Mouse (Mus musculus): Measurements from ENCODE around the gene Abracl. TPM values are rescaled to one million over a fixed set of nuclear protein-coding genes. Genes with fewer than 3 reads are reported as not detected.

Abracl gene
- 233 and 268 TPM in 2 replicates for total RNA-seq (2017)

DNA sequence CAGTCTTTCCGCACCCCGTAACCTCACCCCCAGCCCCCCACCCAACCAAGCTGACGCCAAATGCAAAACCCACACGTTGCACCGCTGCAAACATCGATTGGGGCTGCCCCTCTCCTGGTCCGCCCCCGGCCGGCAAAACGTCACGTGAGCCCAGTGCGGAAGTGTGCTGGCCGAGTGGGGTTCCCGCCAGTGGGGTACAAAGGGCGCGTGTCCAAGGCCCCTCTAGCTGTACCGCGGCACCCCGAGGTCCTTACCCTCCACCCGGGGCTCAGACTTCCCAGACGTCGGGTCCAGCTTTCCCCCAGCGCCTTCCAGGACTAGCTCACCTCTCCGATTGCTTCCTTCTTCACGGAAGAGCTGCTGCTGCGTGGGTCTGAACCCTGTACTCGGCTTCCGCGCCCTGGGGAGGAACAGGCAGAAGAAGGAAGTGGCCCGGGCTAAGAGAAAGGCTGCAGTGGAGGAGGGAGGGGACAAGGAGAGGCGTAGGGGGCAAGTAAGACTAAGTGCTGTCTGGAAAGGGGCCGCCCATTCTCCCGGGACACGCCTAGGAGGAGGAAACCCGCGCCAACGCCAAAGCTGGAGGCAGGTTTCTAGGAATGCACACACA is at the start of gene Abracl:
Gene Abracl, minus strand, starts transcription at position 548 of the 607 bp plus-strand sequence.
- peak; percentile 96 to 97 for ATAC-seq (replicated peaks in 1 of 2; ENCODE audit: insufficient read depth in 1 of 2, low FRiP score in 2 of 2, low TSS enrichment in 1 of 2, low read depth in 1 of 2, poor library complexity in 2 of 2, severe bottlenecking in 2 of 2)

DNA sequence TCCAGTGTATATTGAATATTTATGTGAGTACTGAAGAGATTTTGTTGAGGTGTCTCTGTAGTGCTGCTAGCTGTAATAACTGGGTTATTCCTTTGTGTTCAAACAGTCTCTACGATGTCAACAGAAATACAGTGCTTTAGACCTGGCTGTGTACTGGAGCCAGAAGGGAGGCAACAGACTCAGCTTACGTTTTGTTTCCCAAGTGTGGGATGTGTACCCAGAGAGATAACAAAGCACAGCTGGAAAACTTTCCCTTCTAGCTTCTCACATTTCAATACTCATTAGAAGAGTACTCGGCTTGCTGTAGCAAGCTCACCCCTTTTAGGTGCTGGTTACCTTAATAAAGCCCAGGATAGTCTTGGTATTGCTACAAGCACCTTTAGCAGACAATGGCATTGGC is 49.8 kb upstream of the Abracl start:
- no peak for ATAC-seq (replicated peaks in 1 of 2; ENCODE audit: insufficient read depth in 1 of 2, low FRiP score in 2 of 2, low TSS enrichment in 1 of 2, low read depth in 1 of 2, poor library complexity in 2 of 2, severe bottlenecking in 2 of 2)

DNA sequence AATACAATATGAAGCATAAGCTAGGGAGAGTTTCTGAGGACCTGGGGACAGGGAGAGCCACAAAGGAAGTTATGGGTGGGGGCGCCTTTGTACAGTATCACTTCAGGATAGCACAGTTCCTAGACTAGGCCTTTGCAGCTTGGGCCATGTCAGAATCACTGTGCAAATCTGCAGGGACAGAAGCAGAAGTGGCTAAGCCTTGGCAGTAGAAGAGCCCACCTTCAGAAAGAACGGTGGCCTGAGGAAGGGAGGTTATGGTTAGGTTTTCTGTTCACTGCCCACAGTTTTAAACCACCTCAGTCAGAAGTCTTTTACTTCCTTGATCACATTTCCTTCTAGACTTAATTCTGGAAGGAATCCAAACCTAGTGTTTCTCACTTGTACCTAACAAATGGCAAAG is 47.5 kb upstream of the Abracl start:
- ATAC-seq (replicated peaks in 1 of 2; ENCODE audit: insufficient read depth in 1 of 2, low FRiP score in 2 of 2, low TSS enrichment in 1 of 2, low read depth in 1 of 2, poor library complexity in 2 of 2, severe bottlenecking in 2 of 2), result peak; percentile 94 to 95

DNA sequence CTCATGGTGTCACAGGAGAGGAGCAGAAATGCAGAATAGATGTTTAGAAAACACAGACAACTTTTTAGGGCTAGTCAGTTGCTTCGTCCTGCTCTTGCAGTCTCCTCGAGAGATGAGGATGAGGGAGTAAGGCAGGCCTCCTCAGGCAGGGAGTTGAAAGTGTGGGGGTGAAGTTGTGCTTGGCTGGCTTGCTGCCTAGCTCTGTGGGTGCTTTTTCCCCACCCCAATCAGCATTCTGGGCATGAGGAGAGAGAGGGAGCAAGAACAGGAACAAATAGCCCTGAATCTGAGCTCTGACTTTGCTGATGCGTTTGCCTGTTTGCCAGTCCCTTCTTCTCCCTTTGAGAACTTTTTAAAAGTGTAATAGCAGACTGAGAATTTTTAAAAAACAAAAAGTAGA is 47.1 kb upstream of the Abracl start:
- ATAC-seq (replicated peaks in 1 of 2; ENCODE audit: insufficient read depth in 1 of 2, low FRiP score in 2 of 2, low TSS enrichment in 1 of 2, low read depth in 1 of 2, poor library complexity in 2 of 2, severe bottlenecking in 2 of 2), result peak; percentile 30 to 37; a peak in 3 of 4 replicates

DNA sequence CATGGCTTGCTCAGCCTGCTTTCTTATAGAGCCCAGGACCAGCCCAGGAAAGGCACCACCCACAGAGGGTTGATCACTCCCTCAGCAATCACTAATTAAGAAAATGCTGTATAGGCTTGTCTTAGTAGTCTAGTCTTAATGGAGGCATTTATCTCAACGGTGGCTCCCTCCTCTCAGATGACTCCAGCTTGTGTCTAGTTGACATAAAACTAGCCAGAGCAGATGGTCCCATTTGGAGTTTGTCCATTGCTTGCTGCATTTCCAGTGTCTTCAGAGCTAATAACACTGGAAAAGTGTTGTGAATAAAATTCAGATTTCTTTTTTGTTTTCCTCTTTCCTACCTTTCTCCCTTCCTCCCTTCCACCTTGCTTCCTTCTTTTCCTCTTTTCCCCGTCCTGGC is 46.5 kb upstream of the Abracl start:
- ATAC-seq (replicated peaks in 1 of 2; ENCODE audit: insufficient read depth in 1 of 2, low FRiP score in 2 of 2, low TSS enrichment in 1 of 2, low read depth in 1 of 2, poor library complexity in 2 of 2, severe bottlenecking in 2 of 2), result no peak

DNA sequence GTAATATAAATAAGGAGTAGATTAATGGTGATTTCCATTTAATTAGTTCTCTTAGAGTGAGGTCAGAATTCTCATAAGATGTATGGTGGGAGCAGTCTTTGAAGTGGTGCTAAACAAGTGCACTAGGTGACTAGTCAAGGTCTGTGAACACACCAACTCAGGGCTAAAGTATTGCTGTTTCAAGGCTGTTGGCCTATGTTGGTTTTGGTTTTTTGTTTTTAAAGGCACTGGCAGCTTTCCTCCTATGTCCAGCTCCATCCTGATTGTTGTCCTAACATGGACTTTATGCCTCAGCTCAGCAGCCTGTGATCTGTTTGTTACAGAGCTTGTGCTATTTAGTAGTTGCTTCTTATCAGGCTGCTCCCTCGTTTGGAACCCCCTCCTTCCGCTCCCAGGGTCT is 45.8 kb upstream of the Abracl start:
- no peak for ATAC-seq (replicated peaks in 1 of 2; ENCODE audit: insufficient read depth in 1 of 2, low FRiP score in 2 of 2, low TSS enrichment in 1 of 2, low read depth in 1 of 2, poor library complexity in 2 of 2, severe bottlenecking in 2 of 2)

DNA sequence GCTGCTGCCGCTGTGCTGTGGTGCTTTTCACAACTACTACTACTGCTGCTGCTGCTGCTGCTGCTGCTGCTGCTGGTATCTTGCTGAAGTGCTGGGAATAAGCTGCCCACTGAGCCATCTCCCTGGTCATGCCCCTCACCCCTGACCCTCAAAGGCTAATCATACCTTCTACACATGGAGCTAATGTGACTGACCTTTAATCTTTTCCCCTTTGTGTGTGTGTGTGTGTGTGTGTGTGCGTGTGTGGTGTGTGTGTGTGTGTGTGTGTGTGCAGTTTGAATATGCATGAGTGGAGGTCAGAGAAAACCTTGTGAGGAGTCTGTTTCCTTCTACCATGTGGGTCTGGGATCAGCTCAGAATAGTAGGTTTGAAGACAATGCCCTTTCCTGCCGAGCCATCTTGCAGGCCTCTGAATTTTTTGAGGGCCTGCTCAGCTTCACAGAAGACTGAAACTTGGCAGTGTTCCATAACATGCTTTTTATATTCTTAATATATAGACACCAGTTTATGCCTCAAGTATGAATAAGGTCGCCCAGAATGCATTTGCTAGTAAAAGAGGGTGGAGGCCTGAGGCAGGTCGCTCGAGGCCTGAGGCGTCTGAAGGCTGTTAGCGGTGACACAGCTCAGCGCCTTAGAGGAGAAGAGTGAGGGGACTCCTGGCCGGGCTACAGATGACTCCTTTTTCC is 44.8 kb upstream of the Abracl start:
- no peak for ATAC-seq (replicated peaks in 1 of 2; ENCODE audit: insufficient read depth in 1 of 2, low FRiP score in 2 of 2, low TSS enrichment in 1 of 2, low read depth in 1 of 2, poor library complexity in 2 of 2, severe bottlenecking in 2 of 2)

DNA sequence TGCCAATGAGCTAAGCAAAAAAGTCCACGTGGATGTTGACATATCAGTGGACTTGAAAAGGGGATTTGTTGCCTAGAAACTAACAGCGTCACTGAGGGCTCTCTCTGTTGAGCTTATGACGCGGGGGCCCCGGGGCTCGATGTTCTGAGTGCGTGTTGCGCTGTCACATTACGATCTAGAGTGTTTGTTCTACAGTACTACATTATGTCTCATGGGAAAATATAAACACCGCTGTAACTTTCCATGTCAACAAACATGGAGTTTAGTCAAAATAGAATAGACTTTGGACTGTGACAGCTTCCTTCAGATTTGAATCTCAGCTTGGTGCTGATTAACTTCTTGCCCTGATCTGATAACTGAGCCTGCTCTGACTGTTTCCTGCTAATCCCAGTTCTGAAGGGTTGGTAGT is 42.9 kb upstream of the Abracl start:
- no peak for ATAC-seq (replicated peaks in 1 of 2; ENCODE audit: insufficient read depth in 1 of 2, low FRiP score in 2 of 2, low TSS enrichment in 1 of 2, low read depth in 1 of 2, poor library complexity in 2 of 2, severe bottlenecking in 2 of 2)

DNA sequence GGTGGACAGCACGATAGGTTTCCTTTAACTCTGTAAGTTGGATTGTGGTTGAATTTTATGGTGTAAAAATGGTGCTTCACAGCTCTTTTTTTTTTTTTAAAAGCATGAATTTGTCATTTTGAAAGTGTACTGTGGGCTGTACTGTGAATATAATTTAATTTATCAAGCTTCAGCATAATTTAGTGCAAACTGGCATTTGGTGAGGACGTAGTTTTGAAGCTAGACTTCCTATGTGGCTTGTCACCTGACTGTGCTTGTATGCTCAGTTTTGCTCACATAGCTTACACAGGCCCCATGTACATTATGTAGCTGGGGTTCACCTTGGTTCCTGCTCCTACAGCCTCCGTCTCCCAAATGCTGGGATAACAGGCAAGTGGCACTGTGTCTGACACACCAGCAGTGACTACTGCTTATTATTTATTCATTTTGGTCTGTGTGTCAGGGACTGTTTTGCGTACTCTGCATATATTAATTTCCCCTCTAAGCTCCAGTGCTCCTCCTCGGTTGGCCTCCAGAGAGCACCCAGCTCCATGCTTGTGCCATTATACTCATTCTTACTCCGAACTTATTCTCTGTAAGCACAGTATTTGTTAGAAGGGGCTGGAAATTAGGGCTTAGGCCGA is 41.6 kb upstream of the Abracl start:
- 0 out of 4 replicates have a peak, but pooled peaks have one; percentile 9 to 28 for ATAC-seq (replicated peaks in 1 of 2; ENCODE audit: insufficient read depth in 1 of 2, low FRiP score in 2 of 2, low TSS enrichment in 1 of 2, low read depth in 1 of 2, poor library complexity in 2 of 2, severe bottlenecking in 2 of 2)

DNA sequence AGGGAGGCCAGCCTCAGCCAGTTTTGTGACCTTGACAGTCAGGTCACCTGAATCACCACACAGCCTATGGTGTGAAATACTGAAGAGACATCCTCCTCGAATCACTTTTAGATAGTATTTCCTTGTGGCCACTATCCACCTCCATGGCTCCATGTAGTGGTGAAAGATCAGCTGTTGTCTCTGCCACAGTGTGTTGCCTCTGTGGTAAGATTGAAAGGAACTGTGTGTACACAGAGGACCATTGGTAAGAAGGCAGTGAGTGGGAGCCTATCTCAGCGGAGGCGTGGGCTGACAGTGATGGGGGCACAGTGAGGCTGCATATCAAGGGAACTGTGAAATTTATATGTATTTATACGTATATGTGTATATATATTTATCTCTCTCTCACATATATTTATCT is 38.4 kb upstream of the Abracl start:
- ATAC-seq (replicated peaks in 1 of 2; ENCODE audit: insufficient read depth in 1 of 2, low FRiP score in 2 of 2, low TSS enrichment in 1 of 2, low read depth in 1 of 2, poor library complexity in 2 of 2, severe bottlenecking in 2 of 2), result 0 out of 4 replicates have a peak, but pooled peaks have one; percentile 15 to 25

DNA sequence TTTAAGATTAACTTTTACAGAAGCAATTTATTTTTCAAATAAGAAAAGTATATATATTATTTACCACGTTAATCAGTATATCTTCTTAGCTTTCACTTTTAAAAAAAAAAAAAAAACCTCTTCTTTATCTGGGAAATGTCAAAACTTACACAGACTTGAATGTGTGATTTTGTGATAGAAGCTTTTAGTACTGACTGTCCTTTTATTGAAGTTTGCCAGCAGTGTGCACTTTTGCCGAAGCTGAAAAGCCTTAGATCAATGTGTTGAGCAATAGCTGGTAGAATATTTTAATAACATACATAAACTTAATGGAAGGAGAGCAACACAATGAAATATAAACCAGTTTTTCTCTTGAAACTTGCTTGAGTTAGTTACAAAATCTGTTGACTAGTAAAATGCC is 37.7 kb upstream of the Abracl start:
- ATAC-seq (replicated peaks in 1 of 2; ENCODE audit: insufficient read depth in 1 of 2, low FRiP score in 2 of 2, low TSS enrichment in 1 of 2, low read depth in 1 of 2, poor library complexity in 2 of 2, severe bottlenecking in 2 of 2), result no peak

DNA sequence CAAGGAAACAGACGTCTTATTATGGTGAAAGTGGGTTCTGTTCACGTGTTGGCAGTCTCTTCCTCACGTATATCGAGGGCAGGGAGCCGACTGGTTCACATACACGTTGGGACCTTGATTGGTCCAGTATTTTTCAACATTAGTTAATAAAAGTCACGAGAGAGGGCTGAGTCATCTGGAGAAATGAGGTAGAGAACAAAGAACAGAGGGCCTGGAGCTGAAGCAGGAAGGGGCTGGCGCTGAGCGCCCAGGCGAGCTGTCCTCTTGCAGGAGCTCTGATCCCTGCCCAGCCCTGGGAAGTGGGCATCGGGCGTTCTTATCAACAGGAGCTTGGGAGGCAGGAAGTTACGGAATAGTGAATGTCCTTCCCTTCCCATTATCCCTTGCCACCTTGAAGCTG is 36.7 kb upstream of the Abracl start:
- peak in 1 of 2 experiments; percentile 26; a peak in 1 of 4 replicates for ATAC-seq (replicated peaks in 1 of 2; ENCODE audit: insufficient read depth in 1 of 2, low FRiP score in 2 of 2, low TSS enrichment in 1 of 2, low read depth in 1 of 2, poor library complexity in 2 of 2, severe bottlenecking in 2 of 2)

DNA sequence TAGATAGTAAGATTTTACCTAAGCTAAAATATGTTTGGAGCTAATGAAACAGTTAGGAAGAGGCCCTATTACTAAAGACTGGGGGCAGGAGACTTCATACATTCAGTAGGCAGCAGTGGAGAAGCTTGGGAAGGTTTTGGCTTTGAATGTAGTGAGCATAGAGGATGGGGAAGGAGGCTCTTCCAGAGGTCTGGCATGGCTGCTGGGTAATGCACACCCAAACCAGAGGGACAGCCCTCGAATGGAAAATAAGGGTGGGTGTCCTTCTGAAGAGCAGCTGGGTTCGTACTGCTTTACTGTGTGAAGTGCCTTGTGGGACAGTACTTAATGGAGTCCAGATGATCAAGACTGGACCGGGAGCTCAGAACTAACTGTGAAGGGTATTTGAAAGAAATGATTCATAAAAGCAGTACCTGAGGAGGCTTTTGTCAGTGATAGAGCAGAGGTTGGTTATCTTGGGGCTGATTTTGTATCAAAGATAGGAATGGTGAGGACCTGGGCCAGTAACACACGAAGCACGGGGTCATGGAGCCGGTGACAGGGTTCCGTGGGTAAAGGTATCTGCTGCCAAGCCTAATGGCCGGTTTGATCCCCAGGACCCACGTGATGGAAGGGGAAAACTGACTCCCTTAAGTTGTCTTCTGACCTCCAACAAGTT is 35.7 kb upstream of the Abracl start:
- ATAC-seq (replicated peaks in 1 of 2; ENCODE audit: insufficient read depth in 1 of 2, low FRiP score in 2 of 2, low TSS enrichment in 1 of 2, low read depth in 1 of 2, poor library complexity in 2 of 2, severe bottlenecking in 2 of 2), result no peak

DNA sequence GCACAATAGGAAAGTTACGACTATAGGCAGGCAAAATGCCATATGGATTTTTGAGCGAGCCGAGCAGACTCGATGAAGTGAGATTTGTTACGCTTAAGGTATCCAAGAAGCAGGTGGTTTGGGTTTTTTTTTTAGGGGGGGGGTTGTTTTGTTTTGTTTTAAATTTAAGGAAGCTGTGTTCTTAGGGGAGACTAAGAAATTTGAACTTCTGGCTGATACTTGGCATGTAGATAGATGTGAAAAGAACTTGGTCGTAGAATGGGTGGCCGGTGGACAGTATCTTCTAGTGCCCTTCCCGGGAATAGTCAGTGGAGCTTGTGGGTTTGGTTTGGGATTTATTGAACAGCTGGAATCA is 33.3 kb upstream of the Abracl start:
- ATAC-seq (replicated peaks in 1 of 2; ENCODE audit: insufficient read depth in 1 of 2, low FRiP score in 2 of 2, low TSS enrichment in 1 of 2, low read depth in 1 of 2, poor library complexity in 2 of 2, severe bottlenecking in 2 of 2), result no peak

DNA sequence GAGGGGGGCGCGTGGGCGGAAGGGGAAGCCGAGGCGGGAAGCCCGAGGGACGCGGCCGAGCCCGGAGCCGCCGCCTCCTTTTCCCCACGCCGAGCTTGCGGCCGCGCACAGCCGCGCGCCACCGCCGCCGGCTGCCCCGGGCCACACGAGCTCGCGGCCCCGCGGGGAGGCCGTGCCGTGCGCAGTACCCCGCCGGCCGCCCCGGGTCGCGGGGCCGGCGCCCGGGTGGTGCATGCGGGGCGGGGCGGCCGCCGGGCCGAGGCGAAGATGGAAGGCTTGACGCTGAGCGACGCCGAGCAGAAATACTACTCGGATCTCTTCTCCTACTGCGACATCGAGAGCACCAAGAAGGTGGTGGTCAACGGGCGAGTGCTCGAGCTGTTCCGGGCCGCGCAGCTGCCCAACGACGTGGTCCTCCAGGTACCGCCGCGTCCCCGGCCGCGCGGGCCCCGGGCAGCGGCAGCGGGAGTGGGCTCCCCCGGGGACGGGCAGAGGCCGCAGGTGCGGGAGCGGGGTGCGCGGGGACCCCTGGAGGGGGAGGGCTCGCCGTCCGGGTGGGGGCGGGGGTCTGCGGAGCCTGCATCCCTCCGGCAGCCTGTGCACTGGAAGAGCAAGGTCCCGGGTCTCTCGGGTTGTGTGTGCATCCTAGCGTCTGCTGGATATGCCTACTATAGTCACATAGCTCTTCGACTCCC is 32.8 kb upstream of the Abracl start, which contains the start of gene Reps1:
Gene Reps1, plus strand, starts transcription at position 166 of the 695 bp plus-strand sequence.
- ATAC-seq (replicated peaks in 1 of 2; ENCODE audit: insufficient read depth in 1 of 2, low FRiP score in 2 of 2, low TSS enrichment in 1 of 2, low read depth in 1 of 2, poor library complexity in 2 of 2, severe bottlenecking in 2 of 2), result peak in 1 of 2 experiments; percentile 20; a peak in 1 of 4 replicates

DNA sequence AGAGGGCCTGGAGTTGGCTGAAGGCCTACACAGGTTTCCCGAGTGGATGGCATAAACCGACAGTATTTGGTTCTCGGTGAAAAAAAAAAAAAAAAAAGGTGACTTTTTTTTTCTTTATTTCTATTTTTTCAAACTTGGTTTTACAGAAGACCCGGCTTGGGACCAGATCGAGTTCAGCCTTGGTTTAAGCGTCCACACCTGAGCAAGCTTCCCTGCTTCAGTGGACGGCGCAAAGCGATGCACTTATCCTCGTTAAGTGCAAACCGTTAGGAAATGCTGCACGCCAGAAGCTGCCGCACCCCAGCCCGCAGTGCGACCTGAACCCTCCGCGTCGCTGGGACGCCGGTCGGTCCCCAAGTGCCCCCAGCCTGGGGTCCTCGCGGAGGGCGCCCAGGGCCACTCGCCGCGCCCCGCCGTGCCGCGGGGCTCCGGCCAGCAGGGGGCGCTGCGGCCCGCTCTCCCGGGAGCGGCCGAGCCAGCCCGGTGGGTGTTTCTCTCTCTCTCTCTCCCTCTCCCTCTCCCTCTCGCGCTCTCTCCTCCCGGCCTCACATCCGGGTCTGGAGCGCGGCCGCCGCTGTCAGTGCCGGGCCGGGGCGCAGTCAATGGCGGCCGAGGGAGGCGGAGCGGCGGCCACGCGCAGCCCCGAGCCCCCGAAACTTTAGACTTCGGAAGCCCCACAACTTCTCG is 32.1 kb upstream of the Abracl start:
- peak; percentile 90 to 95 for ATAC-seq (replicated peaks in 1 of 2; ENCODE audit: insufficient read depth in 1 of 2, low FRiP score in 2 of 2, low TSS enrichment in 1 of 2, low read depth in 1 of 2, poor library complexity in 2 of 2, severe bottlenecking in 2 of 2)
